Mouse (Mus musculus) urinary bladder, postnatal 10 days (tissue): ENCODE data around the gene Olfr1286.

Experiments used
- DNase-seq: peaks from one replicate; pipeline ENCODE4 v3.0.0; 2022; ENCODE audit warnings: low spot score

Gene Olfr1286

DNA sequence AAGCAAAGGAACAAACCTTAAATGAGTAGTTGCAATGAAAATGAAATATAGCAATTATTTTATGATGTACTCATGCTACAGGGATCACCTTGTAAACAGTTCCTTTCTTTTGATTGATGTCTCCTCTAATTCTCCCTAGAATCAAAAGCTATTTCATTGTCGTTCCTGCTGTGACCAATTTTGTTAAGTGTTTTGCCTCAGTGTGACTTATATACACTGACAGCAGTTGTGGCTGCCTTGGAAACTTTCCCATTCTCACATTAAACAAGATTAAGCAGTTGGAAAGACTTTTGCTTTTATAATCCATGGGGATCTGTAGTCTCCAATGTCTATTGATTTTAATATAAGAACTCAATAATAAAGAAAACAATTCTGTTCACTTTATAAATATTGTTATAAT is at the start of gene Olfr1286:
Olfr1286 (minus strand) TSS at position 185 of the 400 bp plus-strand sequence.
- DNase-seq = no peak

DNA sequence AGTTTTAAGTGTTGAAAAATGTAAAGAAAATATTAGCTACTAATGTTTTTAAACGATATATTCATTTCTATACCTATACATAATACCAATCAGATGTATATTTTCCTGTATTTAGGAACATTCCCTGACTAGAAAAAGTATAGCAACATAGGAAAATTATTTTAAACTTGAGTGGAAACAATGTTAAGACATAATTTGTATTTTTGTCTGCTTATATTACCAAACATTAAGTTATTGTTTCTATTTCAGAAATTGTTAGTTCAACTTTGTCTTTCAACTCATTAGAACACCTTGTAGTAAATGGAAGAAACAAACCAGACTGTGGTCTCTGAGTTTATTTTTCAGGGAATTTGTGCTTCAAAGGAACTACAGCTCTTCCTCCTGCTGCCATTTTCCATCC is 25.9 kb upstream of the Olfr1286 start, which contains the start of gene Olfr1287:
Olfr1287 (plus strand) TSS at position 301 of the 400 bp plus-strand sequence.
- DNase-seq = no peak

DNA sequence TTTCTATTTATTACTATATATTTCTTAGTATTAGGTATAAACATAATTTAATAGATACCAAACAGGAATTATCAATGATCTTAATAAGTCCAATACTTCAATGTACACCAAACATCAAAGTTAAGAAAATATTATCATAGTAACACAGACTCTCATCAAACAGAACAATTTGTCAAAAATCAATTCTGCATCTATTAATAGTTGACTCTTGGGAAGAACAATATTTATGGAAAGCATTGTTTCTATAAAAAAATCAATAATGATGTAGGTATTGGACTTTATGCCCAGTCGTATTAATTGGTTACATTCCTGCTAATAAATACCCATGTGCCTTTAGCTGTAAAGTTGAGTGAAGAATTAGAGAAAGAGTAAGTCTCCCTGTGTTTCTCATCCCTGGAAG is 47.7 kb downstream of the Olfr1286 start, which contains the start of gene Olfr1284:
Olfr1284 (plus strand) TSS at position 301 of the 400 bp plus-strand sequence.
- no peak for DNase-seq
